Mouse (Mus musculus): ENCODE measurements around the gene Spen.
A peak's percentile ranks its signal among the peaks of the same experiment; 100 is the strongest.

Gene Spen

GRCm38 (mm10) chr4:141545743-141546333, 7.4 kb upstream of the Spen start:
- H3K27me3 ChIP-seq (ENCODE audit: control insufficient read depth, insufficient read depth, low read length, poor library complexity, severe bottlenecking) = no peaks in the 10 kb centered on the region
- peak; percentile 100 for DNase-seq (ENCODE audit: low read depth, low spot score)
- H3K36me3 ChIP-seq (ENCODE audit: control insufficient read depth, insufficient read depth, low read length, poor library complexity, severe bottlenecking) = no peaks in the 10 kb centered on the region

- Histone ChIP-seq H3K36me3 (ENCODE audit: control insufficient read depth, insufficient read depth, low read length, poor library complexity, severe bottlenecking) (no peaks in the 10 kb centered on the region), H3K27me3 (ENCODE audit: control insufficient read depth, insufficient read depth, low read length, poor library complexity, severe bottlenecking) (no peaks in the 10 kb centered on the region)
- no peak for DNase-seq (ENCODE audit: low read depth, low spot score)
Measured at GRCm38 (mm10) chr4:141545071-141545742, 6.8 kb upstream of the Spen start.

GRCm38 (mm10) chr4:141544536-141544935, 6.1 kb upstream of the Spen start:
- Histone ChIP-seq H3K27me3 (ENCODE audit: control insufficient read depth, insufficient read depth, low read length, poor library complexity, severe bottlenecking) (no peaks in the 10 kb centered on the region), H3K36me3 (ENCODE audit: control insufficient read depth, insufficient read depth, low read length, poor library complexity, severe bottlenecking) (no peaks in the 10 kb centered on the region)
- DNase-seq (ENCODE audit: low read depth, low spot score) = no peak

- Histone ChIP-seq H3K27me3 (ENCODE audit: control insufficient read depth, insufficient read depth, low read length, poor library complexity, severe bottlenecking) (no peaks in the 10 kb centered on the region), H3K36me3 (ENCODE audit: control insufficient read depth, insufficient read depth, low read length, poor library complexity, severe bottlenecking) (no peaks in the 10 kb centered on the region)
- DNase-seq (ENCODE audit: low read depth, low spot score) = no peak
Measured at GRCm38 (mm10) chr4:141543593-141543992, 5.2 kb upstream of the Spen start.

- no peak for DNase-seq (ENCODE audit: low read depth, low spot score)
- no peaks in the 10 kb centered on the region for H3K27me3 ChIP-seq (ENCODE audit: control insufficient read depth, insufficient read depth, low read length, poor library complexity, severe bottlenecking)
Measured at GRCm38 (mm10) chr4:141541851-141542250, 3.5 kb upstream of the Spen start.

GRCm38 (mm10) chr4:141540844-141541243, 2.4 kb upstream of the Spen start:
- Histone ChIP-seq H3K27me3 (ENCODE audit: control insufficient read depth, insufficient read depth, low read length, poor library complexity, severe bottlenecking) (no peaks in the 10 kb centered on the region), H3K36me3 (ENCODE audit: control insufficient read depth, insufficient read depth, low read length, poor library complexity, severe bottlenecking) (no peaks in the 10 kb centered on the region)
- no peak for DNase-seq (ENCODE audit: low read depth, low spot score)

More at GRCm38 (mm10) chr4:141541851-141542250, 3.5 kb upstream of the Spen start:
- no peaks in the 10 kb centered on the region for H3K36me3 ChIP-seq (ENCODE audit: control insufficient read depth, insufficient read depth, low read length, poor library complexity, severe bottlenecking)

- no peaks in the 10 kb centered on the region for H3K27me3 ChIP-seq (ENCODE audit: control insufficient read depth, insufficient read depth, low read length, poor library complexity, severe bottlenecking)
- no peaks in the 10 kb centered on the region for H3K36me3 ChIP-seq (ENCODE audit: control insufficient read depth, insufficient read depth, low read length, poor library complexity, severe bottlenecking)
- no peak for DNase-seq (ENCODE audit: low read depth, low spot score)
Measured at GRCm38 (mm10) chr4:141539213-141539767, 893 bp upstream of the Spen start.

- peak; percentile 54 for DNase-seq (ENCODE audit: low read depth, low spot score)
- Histone ChIP-seq H3K36me3 (ENCODE audit: control insufficient read depth, insufficient read depth, low read length, poor library complexity, severe bottlenecking) (no peaks in the 10 kb centered on the region), H3K27me3 (ENCODE audit: control insufficient read depth, insufficient read depth, low read length, poor library complexity, severe bottlenecking) (no peaks in the 10 kb centered on the region)
Measured at GRCm38 (mm10) chr4:141537706-141538407, 540 bp downstream of the Spen start.

- peak; percentile 28 for DNase-seq (ENCODE audit: low read depth, low spot score)
- no peaks in the 10 kb centered on the region for H3K36me3 ChIP-seq (ENCODE audit: control insufficient read depth, insufficient read depth, low read length, poor library complexity, severe bottlenecking)
- no peaks in the 10 kb centered on the region for H3K27me3 ChIP-seq (ENCODE audit: control insufficient read depth, insufficient read depth, low read length, poor library complexity, severe bottlenecking)
Measured at GRCm38 (mm10) chr4:141537226-141537610, 1.2 kb downstream of the Spen start.

- no peaks in the 10 kb centered on the region for H3K36me3 ChIP-seq (ENCODE audit: control insufficient read depth, insufficient read depth, low read length, poor library complexity, severe bottlenecking)
- H3K27me3 ChIP-seq (ENCODE audit: control insufficient read depth, insufficient read depth, low read length, poor library complexity, severe bottlenecking) = no peaks in the 10 kb centered on the region
- peak; percentile 31 for DNase-seq (ENCODE audit: low read depth, low spot score)
Measured at GRCm38 (mm10) chr4:141536291-141537225, 1.8 kb downstream of the Spen start.

- H3K36me3 ChIP-seq (ENCODE audit: control insufficient read depth, insufficient read depth, low read length, poor library complexity, severe bottlenecking) = no peaks in the 10 kb centered on the region
- DNase-seq (ENCODE audit: low read depth, low spot score) = peak; percentile 68
- H3K27me3 ChIP-seq (ENCODE audit: control insufficient read depth, insufficient read depth, low read length, poor library complexity, severe bottlenecking) = no peaks in the 10 kb centered on the region
Measured at GRCm38 (mm10) chr4:141534947-141535680, 3.3 kb downstream of the Spen start.

- Histone ChIP-seq H3K27me3 (ENCODE audit: control insufficient read depth, insufficient read depth, low read length, poor library complexity, severe bottlenecking) (no peaks in the 10 kb centered on the region), H3K36me3 (ENCODE audit: control insufficient read depth, insufficient read depth, low read length, poor library complexity, severe bottlenecking) (no peaks in the 10 kb centered on the region)
- DNase-seq (ENCODE audit: low read depth, low spot score) = no peak
Measured at GRCm38 (mm10) chr4:141530979-141531378, 7.4 kb downstream of the Spen start.

GRCm38 (mm10) chr4:141528938-141529337, 9.5 kb downstream of the Spen start:
- DNase-seq (ENCODE audit: low read depth, low spot score) = no peak
- Histone ChIP-seq H3K27me3 (ENCODE audit: control insufficient read depth, insufficient read depth, low read length, poor library complexity, severe bottlenecking) (no peaks in the 10 kb centered on the region), H3K36me3 (ENCODE audit: control insufficient read depth, insufficient read depth, low read length, poor library complexity, severe bottlenecking) (no peaks in the 10 kb centered on the region)

All from splenic B cell, adult 2 months (primary cell).